ENCODE assay signal across 8 mouse cellular contexts in the genomic region with DNA sequence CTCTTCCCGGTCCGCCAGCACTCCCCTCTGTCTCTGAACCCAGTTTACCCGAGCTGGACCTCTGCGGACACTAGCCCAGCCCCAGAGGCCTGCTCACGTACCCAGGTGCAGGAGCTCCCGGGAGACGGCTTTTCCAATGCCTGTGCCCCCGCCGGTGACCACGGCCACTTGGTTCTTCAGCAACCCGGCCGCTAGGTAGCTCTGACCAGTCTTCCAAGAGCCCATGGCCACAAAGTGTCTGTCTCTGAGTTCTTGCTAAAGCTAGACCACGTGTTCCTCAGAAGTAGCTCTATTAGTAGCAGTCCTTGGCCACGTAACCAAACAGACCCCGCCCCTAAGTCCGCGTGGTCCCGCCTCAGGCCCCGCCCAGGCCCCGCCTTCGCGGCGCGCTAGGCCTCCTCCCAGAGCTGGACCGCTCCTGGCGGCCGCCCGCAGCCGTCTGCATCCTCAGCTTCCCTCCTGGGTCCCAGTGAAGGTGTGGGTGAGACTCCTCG. TPM values are rescaled to one million over a fixed set of nuclear protein-coding genes. Genes with fewer than 3 reads are reported as not detected.
DNase-seq lines count a peak whose midpoint lies in the region; ATAC-seq and TF ChIP-seq lines count a peak whose summit lies in the region.

A gene (minus strand): TSS at position 323 of the 494 bp plus-strand sequence.
A gene (plus strand): TSS at position 378 of the 494 bp plus-strand sequence.

- no peak for TF ChIP-seq CTCF in E14TG2a.4 (conservative IDR thresholded peaks at IDR 0.05; ENCODE audit: low read length)

- H3K4me3 ChIP-seq in E14TG2a.4 (replicated peaks; ENCODE audit: low read length), result peak within 1 kb of the TSS; percentile 93
- H3K4me3 ChIP-seq in forebrain, embryonic 13.5 days, result peak within 1 kb of the TSS; percentile 48
- peak within 1 kb of the TSS; percentile 55 for H3K4me3 ChIP-seq in neural tube, embryonic 15.5 days (replicated peaks)

- WGBS in forebrain, embryonic 13.5 days, result under 1% methylated on average over 30 of the region's 30 CpGs
- whole genome bisulfite sequencing in neural tube, embryonic 15.5 days, result under 1% methylated on average over 30 of the region's 30 CpGs

- peak within 1 kb of the TSS; percentile 77 for H3K9ac ChIP-seq in forebrain, embryonic 13.5 days
- peak within 1 kb of the TSS; percentile 80 for H3K9ac ChIP-seq in neural tube, embryonic 15.5 days (replicated peaks)

- H3K4me2 ChIP-seq in forebrain, embryonic 13.5 days, result peak within 1 kb of the TSS; percentile 84
- H3K4me2 ChIP-seq in neural tube, embryonic 15.5 days, result peak within 1 kb of the TSS; percentile 97

- ATAC-seq in forebrain, embryonic 13.5 days, result peak; percentile 98
- peak; percentile 99 for ATAC-seq in neural tube, embryonic 15.5 days (ENCODE audit: low FRiP score)

- no peaks in the 10 kb centered on the region for H3K9me3 ChIP-seq in E14TG2a.4 (ENCODE audit: low read length)
- no peaks in the 10 kb centered on the region for H3K9me3 ChIP-seq in forebrain, embryonic 13.5 days (replicated peaks)
- H3K9me3 ChIP-seq in neural tube, embryonic 15.5 days (replicated peaks), result no peaks in the 10 kb centered on the region

- intact Hi-C loops in heart, postnatal 14 days (cut with DNase I), result loop anchor here (5.0 kb wide), 1 partner anchor 42 kb away; no protein-coding TSS in a partner anchor

- H3K36me3 ChIP-seq in E14TG2a.4 (ENCODE audit: insufficient read depth, low read length), result 0 out of 2 replicates have a peak, but pooled peaks cover 5% of the 10 kb centered on the region
- no peaks in the 10 kb centered on the region for H3K36me3 ChIP-seq in forebrain, embryonic 13.5 days (ENCODE audit: poor library complexity, severe bottlenecking)
- H3K36me3 ChIP-seq in neural tube, embryonic 15.5 days, result no peaks in the 10 kb centered on the region

- peaks cover 40% of the 10 kb centered on the region for H3K27me3 ChIP-seq in E14TG2a.4 (ENCODE audit: insufficient read depth, low read length)
- no peaks in the 10 kb centered on the region for H3K27me3 ChIP-seq in forebrain, embryonic 13.5 days
- no peaks in the 10 kb centered on the region for H3K27me3 ChIP-seq in neural tube, embryonic 15.5 days (replicated peaks)

- peak within 1 kb of the TSS; percentile 79 for H3K27ac ChIP-seq in forebrain, embryonic 13.5 days
- peak within 1 kb of the TSS; percentile 86 for H3K27ac ChIP-seq in neural tube, embryonic 15.5 days (replicated peaks)

- DNase-seq in c-Kit-positive CD71-positive TER-119-positive erythroid progenitor cells, embryonic 14.5 days (ENCODE audit: low spot score), result peak; percentile 85
- DNase-seq in heart, postnatal 14 days, result peak; percentile 93 to 96
- peak; percentile 94 for DNase-seq in layer of hippocampus, adult 11-12 months (ENCODE audit: low spot score)
- peak; percentile 93 to 95 for DNase-seq in lung, adult 18-20 months
- peak; percentile 91 for DNase-seq in testis, postnatal 14 days (ENCODE audit: low spot score)

- H3K4me1 ChIP-seq in E14TG2a.4 (replicated peaks; ENCODE audit: low read depth, low read length), result peaks cover 24% of the 10 kb centered on the region
- H3K4me1 ChIP-seq in forebrain, embryonic 13.5 days, result peaks cover 32% of the 10 kb centered on the region
- peaks cover 28% of the 10 kb centered on the region for H3K4me1 ChIP-seq in neural tube, embryonic 15.5 days

RNA-seq across cellular contexts. Expression of the first gene that starts in this region (rescaled TPM):
- polyA plus RNA-seq in forebrain, embryonic 13.5 days (2015; fragmentation: Nextera tagmentation; extraction: Ambion mirVana), result 12.6 and 13.4 TPM in 2 replicates
- 10 to 100 TPM; 11.1 to 11.4 TPM for total RNA-seq in heart, postnatal 14 days (2021)
- polyA plus RNA-seq in neural tube, embryonic 15.5 days (2015; fragmentation: Nextera tagmentation; extraction: Ambion mirVana), result 8.0 and 14.8 TPM in 2 replicates

RNA-seq across cellular contexts. Expression of the second gene that starts in this region (rescaled TPM):
- polyA plus RNA-seq in forebrain, embryonic 13.5 days (2015; fragmentation: Nextera tagmentation; extraction: Ambion mirVana), result 25.8 and 28.1 TPM in 2 replicates
- not detected for total RNA-seq in heart, postnatal 14 days (2021)
- 30.9 and 32.8 TPM in 2 replicates for polyA plus RNA-seq in neural tube, embryonic 15.5 days (2015; fragmentation: Nextera tagmentation; extraction: Ambion mirVana)

Comparison
In these comparisons a context has a peak if more than half of its experiments do, and no peak if none do; other contexts are left out.
1. Peak in every context shown above with its lines: DNase-seq, ATAC-seq, H3K4me3 ChIP-seq and H3K27ac ChIP-seq.